Mouse (Mus musculus) myocyte (in vitro differentiated cells): ENCODE data around the gene Rbms3. TPM values are rescaled to one million over a fixed set of nuclear protein-coding genes. Genes with fewer than 3 reads are reported as not detected.

Experiments
- H3K27me3 ChIP-seq: one replicate; pipeline ENCODE4 v1.6.1; 2011; ENCODE audit not compliant: control insufficient read depth, insufficient read depth, insufficient read length
- H3K36me3 ChIP-seq: one replicate; pipeline ENCODE4 v1.6.1; 2011; ENCODE audit not compliant: control insufficient read depth, insufficient read depth
- H3K4me2 ChIP-seq: one replicate; pipeline ENCODE4 v1.6.1; 2011; ENCODE audit warnings: low read depth, control low read depth
- H3K4me3 ChIP-seq: one replicate; pipeline ENCODE4 v1.5.1; 2011; ENCODE audit warnings: mild to moderate bottlenecking, control low read depth, moderate library complexity
- H3K79me2 ChIP-seq: one replicate; pipeline ENCODE4 v1.6.1; 2011; ENCODE audit not compliant: control insufficient read depth, insufficient read depth
- H3ac ChIP-seq: one replicate; pipeline ENCODE4 v1.6.1; 2011; ENCODE audit not compliant: control insufficient read depth, insufficient read length
- CEBPB ChIP-seq: IDR thresholded peaks from 2 replicates; pipeline ENCODE4 v1.6.1; 2011; ENCODE audit warnings: mild to moderate bottlenecking, moderate library complexity; ENCODE audit not compliant: poor library complexity, insufficient read depth, severe bottlenecking
- E2F4 ChIP-seq: IDR thresholded peaks from one replicate; pipeline ENCODE4 v1.6.1; 2011; ENCODE audit warnings: mild to moderate bottlenecking, control low read depth, moderate library complexity; ENCODE audit not compliant: insufficient read depth
- MAX ChIP-seq: IDR thresholded peaks from one replicate; pipeline ENCODE4 v1.6.1; 2011; ENCODE audit warnings: low read depth, mild to moderate bottlenecking, control low read depth
- MYOD1 ChIP-seq, 3 experiments: IDR thresholded peaks; one replicate each; pipeline ENCODE4 v1.6.1; 2011; ENCODE audit warnings: control low read depth in 2 of 3, low read depth in 2 of 3, mild to moderate bottlenecking in 2 of 3, moderate library complexity in 1 of 3; ENCODE audit not compliant: insufficient read length in 2 of 3, control insufficient read depth in 1 of 3
- MYOG ChIP-seq, 3 experiments: IDR thresholded peaks; one replicate each; pipeline ENCODE4 v1.6.1; 2011; ENCODE audit warnings: control low read depth in 2 of 3, low read depth in 2 of 3, mild to moderate bottlenecking in 2 of 3; ENCODE audit not compliant: insufficient read length in 2 of 3, control insufficient read depth in 1 of 3, insufficient read depth in 1 of 3
- POLR2A ChIP-seq: IDR thresholded peaks from one replicate; pipeline ENCODE4 v1.6.1; 2011; ENCODE audit warnings: low read depth, mild to moderate bottlenecking, control low read depth, moderate library complexity; ENCODE audit not compliant: insufficient read length
- POLR2AphosphoS2 ChIP-seq: IDR thresholded peaks from one replicate; pipeline ENCODE4 v1.6.1; 2011; ENCODE audit warnings: low read depth, control low read depth; ENCODE audit not compliant: insufficient read length
- REST ChIP-seq: IDR thresholded peaks from one replicate; pipeline ENCODE4 v1.6.1; 2011; ENCODE audit warnings: mild to moderate bottlenecking, control low read depth, moderate library complexity; ENCODE audit not compliant: insufficient read depth, insufficient read length
- SRF ChIP-seq: IDR thresholded peaks from one replicate; pipeline ENCODE4 v1.6.1; 2011; ENCODE audit warnings: low read depth; ENCODE audit not compliant: control insufficient read depth, insufficient read length
- TCF12 ChIP-seq: IDR thresholded peaks from one replicate; pipeline ENCODE4 v1.6.1; 2011; ENCODE audit warnings: mild to moderate bottlenecking, control low read depth; ENCODE audit not compliant: poor library complexity, insufficient read depth, severe bottlenecking
- TCF3 ChIP-seq: IDR thresholded peaks from one replicate; pipeline ENCODE4 v1.6.1; 2011; ENCODE audit warnings: low read depth, control low read depth; ENCODE audit not compliant: insufficient read length
- USF1 ChIP-seq: IDR thresholded peaks from one replicate; pipeline ENCODE4 v1.6.1; 2011; ENCODE audit warnings: low read depth, mild to moderate bottlenecking, control low read depth, moderate library complexity
- polyA plus RNA-seq: library from polyadenylated mRNA; unstranded; fragments of >200 nt; fragmentation: generic; extraction: Trizol; gene quantifications from one replicate; pipeline ENCODE4 v1.2.1, GENCODE M21; 2012; ENCODE audit warnings: missing spikeins

Gene Rbms3
- polyA plus RNA-seq, 1 experiment = 4.5 TPM

DNA sequence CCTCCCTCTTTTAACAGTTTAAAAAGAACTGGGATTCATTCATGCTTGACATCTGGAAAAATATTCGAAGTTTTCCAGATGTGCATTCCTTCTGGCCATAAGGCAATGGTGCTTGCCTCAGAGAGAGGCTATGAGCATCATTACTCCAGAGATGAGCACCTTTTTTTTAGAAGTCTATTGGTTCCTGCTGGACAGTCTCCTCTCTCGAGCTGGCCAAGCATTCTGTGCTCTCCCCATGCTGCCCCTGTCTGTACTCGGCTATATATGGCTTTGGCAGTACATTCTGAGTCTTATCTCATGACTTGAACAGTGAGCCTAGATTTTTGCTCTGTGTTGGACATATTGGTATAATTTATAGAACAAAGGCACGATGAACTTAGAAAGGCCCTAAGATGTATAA, 952.6 kb downstream of the Rbms3 start:
- Histone ChIP-seq H3K79me2 (no peaks in the 10 kb centered on the region), H3ac (no peak overlapping the region), H3K27me3 (no peaks in the 10 kb centered on the region), H3K4me2 (no peak overlapping the region), H3K36me3 (peaks cover 5% of the 10 kb centered on the region), H3K4me3 (no peak overlapping the region)
- no peak for TF ChIP-seq MYOD1 (IDR thresholded peaks at IDR 0.05; ENCODE audit: control insufficient read depth in 1 of 3, insufficient read length in 2 of 3, low read depth in 2 of 3)
- no peak for TF ChIP-seq CEBPB
- no peak for TF ChIP-seq POLR2A
- no peak for TF ChIP-seq TCF12
- TF ChIP-seq SRF = no peak
- no peak for TF ChIP-seq MYOG (IDR thresholded peaks at IDR 0.05; ENCODE audit: control insufficient read depth in 1 of 3, insufficient read depth in 1 of 3, insufficient read length in 2 of 3, low read depth in 2 of 3)
- TF ChIP-seq USF1 = no peak
- TF ChIP-seq TCF3 = no peak
- no peak for TF ChIP-seq REST
- no peak for TF ChIP-seq POLR2AphosphoS2
- TF ChIP-seq E2F4 = no peak
- TF ChIP-seq MAX = no peak

DNA sequence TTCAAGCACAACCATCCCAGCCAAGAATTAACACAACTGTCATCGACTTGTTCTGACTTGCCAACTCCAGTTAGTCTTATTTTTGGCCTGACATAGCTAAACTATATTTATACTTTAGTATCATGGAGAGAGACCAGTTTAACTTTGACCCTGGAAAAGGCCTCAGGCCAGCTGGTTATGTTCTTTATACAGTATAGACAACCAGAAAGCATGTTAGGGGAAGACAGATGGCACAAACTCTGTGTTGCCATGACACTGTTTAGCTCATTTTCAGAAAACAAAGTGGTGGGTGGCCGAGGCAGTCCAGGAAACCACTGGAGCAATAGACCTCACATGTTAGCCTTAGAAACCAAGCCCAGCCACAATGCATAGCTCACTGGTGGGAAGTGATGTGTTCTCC, 953.3 kb downstream of the Rbms3 start:
- Histone ChIP-seq H3ac (no peak overlapping the region), H3K79me2 (no peaks in the 10 kb centered on the region), H3K4me2 (no peak overlapping the region), H3K27me3 (no peaks in the 10 kb centered on the region), H3K36me3 (peaks cover 5% of the 10 kb centered on the region), H3K4me3 (no peak overlapping the region)
- TF ChIP-seq POLR2AphosphoS2 = no peak
- peak in 1 of 3 experiments; percentile 33 for TF ChIP-seq MYOG (IDR thresholded peaks at IDR 0.05; ENCODE audit: control insufficient read depth in 1 of 3, insufficient read depth in 1 of 3, insufficient read length in 2 of 3, low read depth in 2 of 3)
- TF ChIP-seq E2F4 = no peak
- TF ChIP-seq TCF3 = no peak
- peak in 1 of 3 experiments; percentile 45 for TF ChIP-seq MYOD1 (IDR thresholded peaks at IDR 0.05; ENCODE audit: control insufficient read depth in 1 of 3, insufficient read length in 2 of 3, low read depth in 2 of 3)

DNA sequence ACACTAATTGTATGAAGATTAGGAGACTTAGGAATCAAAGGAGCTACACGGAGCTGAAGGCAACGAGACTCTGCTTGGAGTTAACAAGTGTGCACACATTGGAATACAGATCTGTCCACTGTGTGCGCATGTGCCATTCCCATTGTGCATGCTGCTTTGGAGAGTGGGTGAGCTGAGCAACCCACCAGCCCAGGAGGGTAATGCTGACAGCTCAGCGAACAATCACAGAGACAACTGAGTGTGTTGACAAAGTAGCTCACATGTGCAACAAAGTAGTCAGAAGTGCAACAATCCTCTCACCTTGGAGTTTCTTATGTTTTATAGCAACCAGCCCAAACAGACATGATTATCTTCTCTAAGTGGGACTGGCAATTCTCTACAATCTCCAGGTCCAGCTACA, 955.5 kb downstream of the Rbms3 start:
- H3ac ChIP-seq = no peak overlapping the region
- no peak overlapping the region for H3K4me3 ChIP-seq
- TF ChIP-seq POLR2AphosphoS2 = no peak
- TF ChIP-seq POLR2A = no peak
- TF ChIP-seq TCF3 = no peak
- TF ChIP-seq SRF = no peak
- TF ChIP-seq REST = no peak
- no peak for TF ChIP-seq TCF12
- TF ChIP-seq MYOG (IDR thresholded peaks at IDR 0.05; ENCODE audit: control insufficient read depth in 1 of 3, insufficient read depth in 1 of 3, insufficient read length in 2 of 3, low read depth in 2 of 3) = no peak
- TF ChIP-seq E2F4 = no peak
- TF ChIP-seq USF1 = no peak
- no peak for TF ChIP-seq CEBPB
- no peak for TF ChIP-seq MAX
- no peak for TF ChIP-seq MYOD1 (IDR thresholded peaks at IDR 0.05; ENCODE audit: control insufficient read depth in 1 of 3, insufficient read length in 2 of 3, low read depth in 2 of 3)
- H3K79me2 ChIP-seq = no peaks in the 10 kb centered on the region
- H3K27me3 ChIP-seq = no peaks in the 10 kb centered on the region
- peaks cover 5% of the 10 kb centered on the region for H3K36me3 ChIP-seq
- H3K4me2 ChIP-seq = no peak overlapping the region

DNA sequence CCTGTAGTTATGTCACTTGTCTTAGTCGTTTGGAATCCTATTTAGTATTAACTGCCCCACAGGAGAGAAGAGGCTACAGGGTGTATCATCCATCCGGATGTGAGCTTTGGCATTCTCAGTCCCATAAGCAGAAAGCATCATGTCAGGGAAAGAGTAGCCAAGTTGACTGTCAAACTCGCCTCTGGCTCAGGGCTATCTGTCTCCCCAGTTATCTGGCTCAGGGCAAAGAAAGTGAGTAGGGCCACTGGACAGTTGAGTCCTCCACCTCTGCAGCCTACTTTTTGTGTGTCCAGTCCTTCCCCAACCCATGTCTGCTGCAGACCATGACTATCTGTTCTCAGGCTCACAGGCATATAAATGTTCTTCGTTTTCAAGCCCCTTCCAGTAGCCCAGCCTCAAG, 968.7 kb downstream of the Rbms3 start:
- no peak overlapping the region for H3K4me2 ChIP-seq
- H3K36me3 ChIP-seq = no peaks in the 10 kb centered on the region
- no peak overlapping the region for H3ac ChIP-seq
- H3K4me3 ChIP-seq = no peak overlapping the region
- TF ChIP-seq MYOG (IDR thresholded peaks at IDR 0.05; ENCODE audit: control insufficient read depth in 1 of 3, insufficient read depth in 1 of 3, insufficient read length in 2 of 3, low read depth in 2 of 3) = no peak
- no peak for TF ChIP-seq E2F4
- no peak for TF ChIP-seq POLR2AphosphoS2
- no peak for TF ChIP-seq REST
- no peak for TF ChIP-seq SRF
- H3K79me2 ChIP-seq = no peaks in the 10 kb centered on the region
- no peaks in the 10 kb centered on the region for H3K27me3 ChIP-seq

DNA sequence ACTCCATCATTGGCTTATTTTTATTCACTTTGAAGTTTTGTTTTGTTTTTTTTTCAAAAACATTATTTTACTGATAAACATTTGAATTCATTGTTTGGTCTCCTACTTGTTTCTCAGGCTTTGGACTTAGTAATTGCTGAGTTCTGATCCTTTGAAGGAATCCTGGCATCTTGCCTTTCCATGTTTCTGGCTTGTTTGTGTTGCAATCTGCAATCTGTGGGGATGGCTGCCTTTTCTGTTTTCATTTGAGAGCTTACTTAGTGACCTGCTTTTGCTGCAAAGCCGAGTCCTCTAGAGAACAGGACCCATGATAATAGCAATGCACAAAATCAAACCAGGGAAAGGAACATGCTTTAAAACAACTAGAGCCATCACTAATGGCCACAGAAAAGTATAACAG, 969.8 kb downstream of the Rbms3 start:
- H3K27me3 ChIP-seq = no peaks in the 10 kb centered on the region
- no peaks in the 10 kb centered on the region for H3K36me3 ChIP-seq
- H3K4me2 ChIP-seq = no peak overlapping the region
- TF ChIP-seq CEBPB (no peak), SRF (no peak), USF1 (no peak), MYOG (IDR thresholded peaks at IDR 0.05; ENCODE audit: control insufficient read depth in 1 of 3, insufficient read depth in 1 of 3, insufficient read length in 2 of 3, low read depth in 2 of 3) (no peak), POLR2A (no peak), TCF3 (no peak), MYOD1 (IDR thresholded peaks at IDR 0.05; ENCODE audit: control insufficient read depth in 1 of 3, insufficient read length in 2 of 3, low read depth in 2 of 3) (no peak), MAX (no peak), POLR2AphosphoS2 (no peak), REST (no peak), E2F4 (no peak)
- no peak overlapping the region for H3K4me3 ChIP-seq
- H3K79me2 ChIP-seq = no peaks in the 10 kb centered on the region
- no peak overlapping the region for H3ac ChIP-seq
